Mouse (Mus musculus) ES-Bruce4 (cell line): Measurements from ENCODE around the gene Kif3a.

Experiments used
- CTCF ChIP-seq: IDR thresholded peaks from one replicate; pipeline ENCODE4 v1.8.1; 2011; ENCODE audit warnings: low read depth, low read length
- EP300 ChIP-seq: IDR thresholded peaks from 2 replicates; pipeline ENCODE4 v1.6.1; 2011; ENCODE audit warnings: low read depth, low read length; ENCODE audit not compliant: insufficient read depth

DNA sequence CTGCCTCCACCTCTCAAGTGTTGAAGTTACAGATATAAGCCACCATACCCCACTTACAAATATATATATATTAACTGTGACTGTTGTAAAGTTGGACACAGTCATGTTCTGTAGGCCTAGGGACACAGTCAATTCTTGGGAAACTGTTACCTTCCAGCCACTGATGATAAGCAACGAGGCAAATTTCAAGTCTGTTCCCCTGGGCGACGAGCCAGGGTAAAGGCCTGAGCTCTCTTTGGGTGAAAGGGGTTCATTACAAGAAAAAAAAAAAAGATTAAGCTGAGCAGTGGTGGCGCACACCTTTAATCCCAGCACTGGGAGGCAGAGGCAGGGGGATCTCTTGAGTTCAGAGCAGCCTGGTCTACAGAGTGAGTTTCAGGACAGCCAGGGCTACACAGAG lies 52.9 kb downstream of the Kif3a start:
- TF ChIP-seq EP300 (no peak), CTCF (no peak)
